Mouse (Mus musculus): ENCODE results near the gene Sorbs1.

The Sorbs1 gene

GRCm38 (mm10) chr19:40414798-40415475 is 98.6 kb downstream of the Sorbs1 start:
- in situ Hi-C loops (cut with MboI; ENCODE audit: unreplicated experiment in 2 of 2), result no loop called here

DNA sequence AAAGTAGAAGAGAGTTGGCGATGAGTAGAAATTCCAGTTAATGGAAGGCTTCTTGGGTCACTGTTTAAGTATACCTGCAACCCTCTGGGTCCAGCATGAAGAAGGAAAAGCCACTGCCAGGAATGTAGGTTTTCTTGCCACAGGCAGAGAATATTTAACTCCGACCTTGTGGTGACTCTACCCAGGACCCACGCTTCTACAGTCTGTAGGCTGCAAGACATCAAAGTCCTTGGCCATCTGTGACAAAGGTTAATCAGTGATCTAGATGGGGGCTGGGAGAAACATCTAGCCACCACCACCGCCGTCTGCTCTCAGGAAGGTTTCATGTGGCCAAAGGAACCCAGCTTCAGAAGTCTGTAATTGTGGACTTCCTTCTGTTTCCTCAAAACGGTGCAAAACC is 99.2 kb downstream of the Sorbs1 start:
- in situ Hi-C loops (cut with MboI; ENCODE audit: unreplicated experiment in 2 of 2), result no loop called here

GRCm38 (mm10) chr19:40411379-40411813 is 102.2 kb downstream of the Sorbs1 start:
- in situ Hi-C loops (cut with MboI; ENCODE audit: unreplicated experiment in 2 of 2), result no loop called here

DNA sequence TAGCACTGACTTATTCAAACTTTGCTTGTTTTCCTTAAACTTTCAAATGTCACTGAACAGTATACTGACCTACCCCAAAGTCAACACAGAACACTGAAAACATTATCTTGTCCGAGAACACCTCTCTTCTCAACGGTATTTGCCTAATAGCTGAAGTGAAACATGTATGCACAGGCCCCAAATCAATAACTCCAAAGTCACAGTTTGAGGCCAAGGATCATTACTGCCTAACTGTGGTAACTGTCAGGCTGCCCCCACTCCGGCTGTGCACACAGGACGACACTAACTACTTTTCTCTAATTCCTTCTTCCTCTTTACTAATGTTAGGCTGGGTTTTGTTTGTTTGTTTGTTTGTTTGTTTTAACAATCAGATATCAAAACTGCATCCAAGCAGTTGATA is 103.1 kb downstream of the Sorbs1 start:
- in situ Hi-C loops (cut with MboI; ENCODE audit: unreplicated experiment in 2 of 2), result no loop called here

DNA sequence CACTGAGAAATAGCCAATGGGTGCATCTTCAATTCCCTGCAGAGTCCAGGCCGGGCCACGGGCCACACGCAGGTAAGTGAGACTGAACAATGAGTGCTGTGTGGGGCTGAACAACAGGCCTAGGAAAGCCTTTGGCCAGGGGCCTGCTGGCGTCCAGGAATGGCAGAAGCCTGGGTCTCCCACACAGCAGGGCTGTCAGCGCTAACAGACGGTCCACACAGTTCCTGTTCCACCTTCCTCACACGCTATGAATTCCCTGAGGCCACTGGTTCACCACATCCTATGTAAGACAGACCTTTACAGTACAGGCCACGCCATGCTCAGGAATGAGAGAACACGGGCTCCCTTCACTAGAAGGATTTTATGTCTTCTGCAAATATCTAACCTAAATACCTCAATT is 103.5 kb downstream of the Sorbs1 start:
- in situ Hi-C loops (cut with MboI; ENCODE audit: unreplicated experiment in 2 of 2), result no loop called here

DNA sequence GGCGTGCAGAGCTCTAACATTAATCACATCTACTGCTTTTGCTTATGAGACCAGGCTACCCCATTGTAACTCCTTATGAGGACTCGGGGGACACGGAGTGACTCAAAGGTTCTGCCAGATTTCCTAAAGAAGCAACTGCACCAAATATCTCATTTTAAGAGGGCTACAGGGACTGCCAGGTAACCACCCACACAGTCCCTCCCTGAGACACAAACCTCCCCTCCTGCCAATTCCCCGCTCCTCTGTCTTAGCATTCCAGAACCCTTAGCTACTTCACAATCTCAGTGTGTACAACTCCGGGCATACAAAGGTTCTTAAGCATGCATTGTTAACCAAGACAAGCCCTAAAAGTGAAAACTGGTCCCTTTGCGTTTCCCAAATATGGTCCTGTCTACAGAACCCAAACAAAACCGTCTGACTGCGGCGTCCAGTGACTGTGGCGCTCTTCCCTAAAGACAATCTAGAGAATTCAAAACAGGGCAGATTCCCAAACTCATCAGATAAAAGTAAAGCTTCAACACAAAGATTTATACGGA is 104.0 kb downstream of the Sorbs1 start:
- in situ Hi-C loops (cut with MboI; ENCODE audit: unreplicated experiment in 2 of 2), result no loop called here

DNA sequence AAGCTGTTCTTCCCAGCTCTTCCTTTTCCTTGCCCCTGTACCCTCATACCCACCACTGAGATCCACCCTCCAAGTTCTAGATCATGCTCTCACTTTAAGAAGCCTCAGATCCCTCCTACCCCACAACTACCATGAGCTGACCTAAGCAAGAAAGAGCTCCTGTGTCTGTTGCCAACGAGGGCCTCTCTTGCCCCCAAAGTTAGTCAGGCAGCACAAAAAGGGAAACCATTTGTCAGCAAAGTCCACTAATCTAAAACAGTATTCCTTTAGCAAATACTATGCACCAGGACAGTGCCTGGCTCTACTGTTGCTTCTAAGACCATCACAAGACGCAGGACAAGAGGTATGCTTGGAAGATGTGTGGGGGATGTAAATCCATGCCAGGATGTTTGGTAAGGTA is 106.4 kb downstream of the Sorbs1 start:
- in situ Hi-C loops (cut with MboI; ENCODE audit: unreplicated experiment in 2 of 2), result no loop called here

- in situ Hi-C loops (cut with MboI; ENCODE audit: unreplicated experiment in 2 of 2), result no loop called here
Observed at GRCm38 (mm10) chr19:40406661-40407060, 106.9 kb downstream of the Sorbs1 start.

GRCm38 (mm10) chr19:40405808-40406207 is 107.8 kb downstream of the Sorbs1 start:
- in situ Hi-C loops (cut with MboI; ENCODE audit: unreplicated experiment in 2 of 2), result no loop called here

DNA sequence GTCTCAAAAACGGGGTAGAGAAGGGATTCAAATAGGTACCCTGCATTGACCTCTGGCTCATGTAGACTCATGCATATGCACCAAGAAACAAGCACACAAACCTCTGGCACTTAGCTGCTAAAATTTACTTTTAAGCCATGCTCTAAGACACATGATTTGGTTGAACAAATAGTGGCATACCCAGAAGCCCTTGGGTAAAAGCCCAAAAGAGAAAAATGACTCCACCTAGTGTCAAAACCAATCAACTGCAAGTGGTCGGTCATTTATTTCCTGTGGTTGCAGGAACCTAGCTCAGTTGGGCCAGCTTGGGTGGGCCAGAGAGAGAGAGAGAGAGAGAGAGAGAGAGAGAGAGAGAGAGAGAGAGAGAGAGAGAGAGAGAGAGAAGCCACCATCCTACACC is 109.0 kb downstream of the Sorbs1 start:
- in situ Hi-C loops (cut with MboI; ENCODE audit: unreplicated experiment in 2 of 2), result loop anchor here in 1 of 2 experiments (5.0 kb wide), 1 partner anchor 52 kb away; no protein-coding TSS in a partner anchor

DNA sequence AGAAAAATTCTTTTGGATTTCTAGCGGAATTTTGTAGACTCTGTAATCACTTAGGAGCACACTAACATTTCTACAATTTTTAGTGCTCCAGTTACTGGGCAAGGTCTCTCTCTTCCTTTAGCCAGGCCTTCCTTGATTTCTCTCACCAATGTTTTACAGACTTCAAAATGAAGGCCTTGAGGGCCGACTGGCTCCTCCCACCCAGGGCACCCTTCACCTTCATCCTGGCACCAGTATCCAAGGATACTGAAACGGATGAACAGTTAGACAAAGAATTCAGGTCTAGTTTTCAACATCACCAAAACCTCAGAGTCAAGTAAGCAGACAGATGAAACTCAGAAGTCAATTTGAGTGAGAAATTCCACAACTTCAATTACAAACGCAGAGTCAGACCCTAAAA is 109.6 kb downstream of the Sorbs1 start:
- in situ Hi-C loops (cut with MboI; ENCODE audit: unreplicated experiment in 2 of 2), result loop anchor here in 1 of 2 experiments (5.0 kb wide), 1 partner anchor 52 kb away; no protein-coding TSS in a partner anchor

- in situ Hi-C loops (cut with MboI; ENCODE audit: unreplicated experiment in 2 of 2), result loop anchor here in 1 of 2 experiments (5.0 kb wide), 1 partner anchor 50 kb away; no protein-coding TSS in a partner anchor
Observed at GRCm38 (mm10) chr19:40402155-40402963, 111.2 kb downstream of the Sorbs1 start.

GRCm38 (mm10) chr19:40401213-40401612 is 112.4 kb downstream of the Sorbs1 start:
- in situ Hi-C loops (cut with MboI; ENCODE audit: unreplicated experiment in 2 of 2), result loop anchor here in 1 of 2 experiments (5.0 kb wide), 1 partner anchor 49 kb away; no protein-coding TSS in a partner anchor

DNA sequence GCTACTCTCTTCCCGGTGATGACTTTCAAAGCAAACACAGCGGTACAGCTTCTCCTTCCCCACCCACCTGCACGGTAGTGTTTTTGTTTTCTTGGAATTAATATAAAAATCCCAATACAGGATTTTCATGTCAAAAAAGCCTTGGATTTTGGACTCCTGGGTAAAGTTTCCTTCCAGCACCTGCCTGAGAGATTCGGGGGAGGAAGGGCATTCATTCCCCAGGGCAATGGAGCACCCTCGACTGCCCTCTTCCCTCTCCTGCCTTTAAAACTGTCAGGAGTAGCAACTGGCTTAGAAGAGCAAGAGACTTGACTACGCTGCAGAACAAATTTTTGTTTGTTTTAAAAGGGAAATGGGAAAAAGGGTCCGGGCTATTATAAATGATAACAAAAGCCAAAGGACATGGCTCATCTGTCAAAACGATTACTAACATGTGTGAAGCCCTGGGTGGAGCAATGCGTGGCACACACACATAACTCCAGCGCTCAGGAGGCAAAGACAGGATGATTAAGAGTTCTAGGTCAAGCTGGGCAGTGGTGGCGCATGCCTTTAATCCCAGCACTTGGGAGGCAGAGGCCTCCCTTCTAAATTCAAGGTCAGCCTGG is 113.1 kb downstream of the Sorbs1 start:
- in situ Hi-C loops (cut with MboI; ENCODE audit: unreplicated experiment in 2 of 2), result loop anchor here in 1 of 2 experiments (5.0 kb wide), 1 partner anchor 48 kb away; no protein-coding TSS in a partner anchor

- in situ Hi-C loops (cut with MboI; ENCODE audit: unreplicated experiment in 2 of 2), result no loop called here
Observed at GRCm38 (mm10) chr19:40395757-40396661, 117.6 kb downstream of the Sorbs1 start.

DNA sequence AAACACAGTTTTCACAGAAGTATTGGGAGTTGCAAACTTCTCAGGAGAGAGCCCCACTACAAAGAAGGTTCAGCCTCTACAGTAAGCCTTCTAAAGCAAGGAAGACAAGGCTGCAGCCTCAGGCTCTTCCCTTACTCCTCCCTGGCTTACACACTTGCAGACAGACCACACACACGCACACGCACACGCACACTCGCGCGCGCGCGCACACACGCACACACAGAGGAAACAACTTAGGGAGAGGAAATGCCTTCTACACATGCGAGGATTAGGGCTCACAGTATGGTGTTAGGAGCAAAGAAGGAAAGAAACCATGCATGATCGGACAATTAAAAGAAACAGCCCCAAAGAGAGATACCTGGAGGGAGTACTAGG is 118.3 kb downstream of the Sorbs1 start:
- in situ Hi-C loops (cut with MboI; ENCODE audit: unreplicated experiment in 2 of 2), result no loop called here

- in situ Hi-C loops (cut with MboI; ENCODE audit: unreplicated experiment in 2 of 2), result loop anchor here in 1 of 2 experiments (5.0 kb wide), 1 partner anchor 148 kb away; no protein-coding TSS in a partner anchor
Observed at GRCm38 (mm10) chr19:40394555-40395320, 118.8 kb downstream of the Sorbs1 start.

GRCm38 (mm10) chr19:40392795-40393392 is 120.7 kb downstream of the Sorbs1 start:
- in situ Hi-C loops (cut with MboI; ENCODE audit: unreplicated experiment in 2 of 2), result loop anchor here in 1 of 2 experiments (5.0 kb wide), 1 partner anchor 149 kb away; no protein-coding TSS in a partner anchor

All from v-Abl transformed pro-B cells (cell line).